Mouse (Mus musculus): ENCODE results near the gene C2. TPM values are rescaled to one million over a fixed set of nuclear protein-coding genes. Genes with fewer than 3 reads are reported as not detected.
A peak's percentile ranks its signal among the peaks of the same experiment; 100 is the strongest.

C2 gene
- total RNA-seq, 2 experiments from 2014 or later, result 1.9 to 5.1 TPM

GRCm38 (mm10) chr17:34881683-34882310 is 16.3 kb downstream of the C2 start, which contains the start of gene Gm20547:
Gm20547 (minus strand) TSS chr17:34882042.
- no peak for ATAC-seq (replicated peaks; ENCODE audit: poor library complexity)

DNA sequence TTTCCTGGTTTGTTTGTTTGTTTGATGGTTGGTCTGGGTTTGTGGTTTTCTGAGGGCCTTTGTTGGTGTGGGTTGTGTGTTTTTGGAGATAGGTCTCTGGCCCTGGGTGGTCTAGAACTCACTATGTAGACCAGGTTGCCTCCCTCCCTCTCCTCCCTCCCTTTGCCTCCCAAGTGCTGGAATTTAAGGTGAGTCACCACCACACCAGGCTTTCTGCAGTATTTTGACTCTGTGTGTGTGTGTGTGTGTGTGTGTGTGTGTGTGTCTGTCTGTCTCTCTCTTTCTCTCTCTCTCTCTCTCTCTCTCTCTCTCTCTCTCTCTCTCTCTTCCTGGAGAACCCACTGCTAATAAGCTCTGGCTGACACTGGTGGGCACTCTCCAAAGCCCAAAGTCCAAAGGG is 16.9 kb downstream of the C2 start:
- ATAC-seq (replicated peaks; ENCODE audit: poor library complexity), result no peak

- ATAC-seq (replicated peaks; ENCODE audit: poor library complexity), result peak; percentile 42; the same call in 1 of the 2 replicates
These were observed 18.7 kb downstream of the C2 start, which contains the start of gene Zbtb12 for GRCm38 (mm10) chr17:34879336-34879879. Zbtb12 (plus strand) TSS chr17:34879483.

- ATAC-seq (replicated peaks; ENCODE audit: poor library complexity), result no peak
These were observed 23.7 kb downstream of the C2 start for GRCm38 (mm10) chr17:34874321-34874720.

- ATAC-seq (replicated peaks; ENCODE audit: poor library complexity), result no peak
These were observed 32.1 kb downstream of the C2 start for GRCm38 (mm10) chr17:34865981-34866380.

DNA sequence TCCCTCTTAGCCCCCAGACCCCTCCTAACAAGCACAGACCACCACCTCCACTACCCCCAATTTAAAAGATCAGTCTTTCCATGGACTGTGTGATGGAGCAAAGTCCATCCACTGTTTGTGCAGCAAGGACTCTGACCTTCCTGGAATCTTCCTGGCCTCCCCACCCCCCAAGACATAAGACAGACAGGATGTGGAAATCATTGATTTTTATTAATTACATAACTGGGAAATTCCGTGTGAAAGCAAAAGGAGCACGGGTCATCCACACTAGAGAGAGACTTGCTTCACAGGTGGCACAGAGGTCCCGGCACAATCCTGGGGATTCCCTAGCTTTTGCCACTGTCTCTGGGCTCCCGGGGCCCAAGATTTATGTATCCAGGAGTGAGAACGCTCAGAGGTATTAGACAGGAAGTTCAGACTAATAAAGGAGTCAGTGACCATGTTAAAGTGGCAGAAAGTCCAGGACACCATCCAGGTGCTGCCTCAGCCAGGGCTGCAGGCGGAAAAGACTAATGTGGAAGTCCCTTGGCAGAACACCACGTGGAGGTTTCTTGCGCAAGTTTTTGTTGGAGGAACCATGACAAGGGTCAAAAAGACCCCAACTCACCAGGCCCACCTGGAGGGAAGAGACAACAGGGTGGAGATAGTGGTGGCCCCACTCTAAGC is 35.5 kb downstream of the C2 start, which contains the start of gene Cfb:
Gene Cfb (minus strand): TSS at position 103 of the 666 bp plus-strand sequence.
- no peak for ATAC-seq (replicated peaks; ENCODE audit: poor library complexity)

- ATAC-seq (replicated peaks; ENCODE audit: poor library complexity), result no peak
These were observed 36.2 kb downstream of the C2 start for GRCm38 (mm10) chr17:34861704-34862415.

DNA sequence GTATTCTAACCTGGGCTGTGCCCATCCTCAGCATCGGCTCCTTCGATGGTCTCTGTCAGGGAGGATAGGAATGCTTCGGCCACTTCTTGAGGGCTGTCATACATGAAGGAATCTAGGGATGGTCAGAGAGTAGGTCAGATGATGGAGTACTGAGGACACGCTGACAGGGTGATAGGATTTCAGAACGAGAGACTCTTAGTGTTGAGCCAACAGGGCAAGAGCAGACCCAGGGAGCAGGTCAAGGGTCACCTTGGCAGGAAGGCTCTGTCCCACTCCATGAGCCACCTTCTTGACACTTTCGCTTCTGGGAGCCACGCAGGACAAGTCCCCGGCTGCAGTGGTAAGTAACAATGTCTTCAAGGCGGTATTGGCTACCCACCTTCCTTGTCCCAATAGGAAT is 37.6 kb downstream of the C2 start:
- no peak for ATAC-seq (replicated peaks; ENCODE audit: poor library complexity)

- ATAC-seq (replicated peaks; ENCODE audit: poor library complexity), result peak; percentile 53
These were observed 39.4 kb downstream of the C2 start for GRCm38 (mm10) chr17:34858670-34859069.

GRCm38 (mm10) chr17:34855825-34856224 is 42.2 kb downstream of the C2 start:
- ATAC-seq (replicated peaks; ENCODE audit: poor library complexity), result peak; percentile 67

- no peak for ATAC-seq (replicated peaks; ENCODE audit: poor library complexity)
These were observed 43.3 kb downstream of the C2 start for GRCm38 (mm10) chr17:34854761-34855160.

GRCm38 (mm10) chr17:34853511-34853910 is 44.6 kb downstream of the C2 start:
- no peak for ATAC-seq (replicated peaks; ENCODE audit: poor library complexity)

GRCm38 (mm10) chr17:34850517-34851125 is 47.4 kb downstream of the C2 start:
- peak; percentile 10; the same call in 1 of the 2 replicates for ATAC-seq (replicated peaks; ENCODE audit: poor library complexity)

DNA sequence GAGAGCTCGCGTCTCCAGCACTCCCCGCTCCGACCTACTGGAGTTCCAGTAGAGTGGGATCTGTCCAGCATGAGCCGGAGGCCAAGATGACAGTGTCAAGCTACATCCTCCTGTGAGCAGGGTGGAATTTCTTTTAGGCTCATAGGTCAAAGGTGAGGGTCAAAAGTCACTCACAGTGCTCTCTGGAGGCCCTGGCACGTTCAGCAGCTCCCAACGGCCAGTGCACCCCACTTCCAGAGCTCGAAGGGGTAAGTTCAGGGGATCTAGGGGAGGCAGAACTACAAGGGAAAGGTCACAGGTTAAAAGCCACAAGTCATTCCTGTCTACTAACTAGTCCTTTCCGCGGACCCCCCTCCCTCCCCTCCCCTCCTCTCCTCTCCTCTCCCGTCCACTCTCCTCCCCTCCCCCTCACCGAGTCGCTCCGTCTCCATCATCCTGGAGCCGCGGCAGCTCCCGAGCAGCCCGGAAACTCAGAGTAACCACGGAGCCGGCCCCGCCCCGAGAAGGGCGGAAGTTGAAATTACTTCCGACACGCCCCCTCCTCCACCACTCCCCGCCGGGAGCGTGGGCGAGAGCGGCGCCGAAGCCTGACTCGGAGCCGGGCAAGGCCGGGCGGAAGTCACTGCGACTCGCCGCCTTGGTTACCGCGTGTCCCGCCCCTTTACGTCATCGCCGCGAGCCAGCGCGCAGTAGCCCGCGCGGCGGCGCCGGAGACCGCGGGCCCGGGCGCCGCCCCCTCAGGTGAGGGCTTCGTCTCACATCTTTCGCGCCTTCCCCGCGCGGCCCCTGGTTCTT is 48.1 kb downstream of the C2 start, which contains the start of the genes Skiv2l and Nelfe:
Gene Skiv2l (minus strand): TSS at position 489 of the 795 bp plus-strand sequence.
Gene Nelfe (plus strand): TSS at position 670 of the 795 bp plus-strand sequence.
- peak; percentile 98 for ATAC-seq (replicated peaks; ENCODE audit: poor library complexity)

- ATAC-seq (replicated peaks; ENCODE audit: poor library complexity), result no peak
These were observed 50.5 kb downstream of the C2 start for GRCm38 (mm10) chr17:34847615-34848014.

- ATAC-seq (replicated peaks; ENCODE audit: poor library complexity), result no peak
These were observed 50.9 kb downstream of the C2 start for GRCm38 (mm10) chr17:34847192-34847591.

- ATAC-seq (replicated peaks; ENCODE audit: poor library complexity), result no peak
These were observed 53.2 kb downstream of the C2 start for GRCm38 (mm10) chr17:34844884-34845283.

- ATAC-seq (replicated peaks; ENCODE audit: poor library complexity), result no peak
These were observed 57.2 kb downstream of the C2 start for GRCm38 (mm10) chr17:34840736-34841307.

DNA sequence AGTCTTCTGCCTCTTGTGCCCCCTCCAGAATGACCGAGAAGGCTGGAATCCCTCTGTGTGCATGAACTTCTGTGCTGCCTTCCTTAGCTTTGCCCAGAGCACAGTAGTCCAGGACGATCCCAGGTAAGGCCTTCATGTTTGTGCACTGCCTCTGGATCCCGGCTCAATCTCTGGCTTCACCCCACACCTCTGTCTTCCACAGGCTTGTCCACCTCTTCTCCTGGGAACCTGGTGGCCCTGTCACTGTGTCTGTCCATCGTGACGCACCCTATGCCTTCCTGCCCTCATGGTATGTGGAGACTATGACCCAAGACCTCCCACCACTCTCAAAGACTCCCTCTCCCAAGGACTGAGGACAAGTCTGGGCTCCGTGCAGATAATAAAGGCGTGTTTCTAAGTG is 59.3 kb downstream of the C2 start:
- ATAC-seq (replicated peaks; ENCODE audit: poor library complexity), result no peak

All from megakaryocyte progenitor cell, adult 5-6 weeks (primary cell).